Mouse (Mus musculus): ENCODE data around the gene H2-Ab1. TPM values are rescaled to one million over a fixed set of nuclear protein-coding genes. Genes with fewer than 3 reads are reported as not detected.

Gene H2-Ab1
- 28.5 and 30.9 TPM in 2 replicates for polyA plus RNA-seq (2015; fragmentation: Nextera tagmentation; extraction: Ambion mirVana)

- H3K4me3 ChIP-seq (ENCODE audit: low read length): no peak within 1 kb of the TSS
- H3K27ac ChIP-seq (ENCODE audit: low read length): no peak within 1 kb of the TSS
- ATAC-seq: no peak
- 0 out of 2 replicates have a peak, but pooled peaks cover 8% of the 10 kb centered on the region for H3K27me3 ChIP-seq (replicated peaks; ENCODE audit: control insufficient read depth, insufficient read depth, low read length)
- H3K9ac ChIP-seq (ENCODE audit: low read depth, low read length): no peak within 1 kb of the TSS
- H3K36me3 ChIP-seq (ENCODE audit: control insufficient read depth, insufficient read depth, low read length): no peaks in the 10 kb centered on the region
- WGBS: 74% methylated on average over 11 of the region's 11 CpGs
- H3K9me3 ChIP-seq (ENCODE audit: control insufficient read depth, low read length): no peaks in the 10 kb centered on the region
- H3K4me1 ChIP-seq (ENCODE audit: control insufficient read depth, insufficient read depth, low read length): no peaks in the 10 kb centered on the region
- H3K4me2 ChIP-seq (ENCODE audit: low read depth, low read length): no peak within 1 kb of the TSS
Measured at GRCm38 (mm10) chr17:34257594-34258375, at the start of gene H2-Ab1. TSS of gene H2-Ab1 (plus strand) at chr17:34257689.

- H3K4me3 ChIP-seq (ENCODE audit: low read length): no peak overlapping the region
- no peak for ATAC-seq
- H3K9ac ChIP-seq (ENCODE audit: low read depth, low read length): no peak overlapping the region
- H3K27ac ChIP-seq (ENCODE audit: low read length): no peak overlapping the region
- WGBS: 93% methylated on average over 9 of the region's 9 CpGs
- H3K4me2 ChIP-seq (ENCODE audit: low read depth, low read length): no peak overlapping the region
- H3K4me1 ChIP-seq (ENCODE audit: control insufficient read depth, insufficient read depth, low read length): peaks cover 2% of the 10 kb centered on the region
- H3K27me3 ChIP-seq (replicated peaks; ENCODE audit: control insufficient read depth, insufficient read depth, low read length): peaks cover 19% of the 10 kb centered on the region
- no peaks in the 10 kb centered on the region for H3K9me3 ChIP-seq (ENCODE audit: control insufficient read depth, low read length)
- no peaks in the 10 kb centered on the region for H3K36me3 ChIP-seq (ENCODE audit: control insufficient read depth, insufficient read depth, low read length)
Measured at GRCm38 (mm10) chr17:34207866-34208265, 49.6 kb upstream of the H2-Ab1 start.

- no peak overlapping the region for H3K9ac ChIP-seq (ENCODE audit: low read depth, low read length)
- 23% methylated on average over 10 of the region's 10 CpGs for WGBS
- H3K27ac ChIP-seq (ENCODE audit: low read length): no peak overlapping the region
- no peak overlapping the region for H3K4me3 ChIP-seq (ENCODE audit: low read length)
- no peak overlapping the region for H3K4me2 ChIP-seq (ENCODE audit: low read depth, low read length)
- H3K4me1 ChIP-seq (ENCODE audit: control insufficient read depth, insufficient read depth, low read length): peaks cover 2% of the 10 kb centered on the region
- no peaks in the 10 kb centered on the region for H3K9me3 ChIP-seq (ENCODE audit: control insufficient read depth, low read length)
- peaks cover 19% of the 10 kb centered on the region for H3K27me3 ChIP-seq (replicated peaks; ENCODE audit: control insufficient read depth, insufficient read depth, low read length)
- no peaks in the 10 kb centered on the region for H3K36me3 ChIP-seq (ENCODE audit: control insufficient read depth, insufficient read depth, low read length)
- no peak for ATAC-seq
Measured at GRCm38 (mm10) chr17:34208421-34208820, 49.1 kb upstream of the H2-Ab1 start.

- peaks cover 26% of the 10 kb centered on the region for H3K27me3 ChIP-seq (replicated peaks; ENCODE audit: control insufficient read depth, insufficient read depth, low read length)
- no peak overlapping the region for H3K4me2 ChIP-seq (ENCODE audit: low read depth, low read length)
- H3K36me3 ChIP-seq (ENCODE audit: control insufficient read depth, insufficient read depth, low read length): no peaks in the 10 kb centered on the region
- H3K27ac ChIP-seq (ENCODE audit: low read length): no peak overlapping the region
- 41% methylated on average over 3 of the region's 3 CpGs for WGBS
- H3K4me3 ChIP-seq (ENCODE audit: low read length): no peak overlapping the region
- peaks cover 2% of the 10 kb centered on the region for H3K4me1 ChIP-seq (ENCODE audit: control insufficient read depth, insufficient read depth, low read length)
- no peak for ATAC-seq
- no peaks in the 10 kb centered on the region for H3K9me3 ChIP-seq (ENCODE audit: control insufficient read depth, low read length)
- no peak overlapping the region for H3K9ac ChIP-seq (ENCODE audit: low read depth, low read length)
Measured at GRCm38 (mm10) chr17:34209680-34210079, 47.8 kb upstream of the H2-Ab1 start.

GRCm38 (mm10) chr17:34210599-34210998, 46.9 kb upstream of the H2-Ab1 start:
- ATAC-seq: no peak
- Histone ChIP-seq H3K9me3 (ENCODE audit: control insufficient read depth, low read length) (no peaks in the 10 kb centered on the region), H3K36me3 (ENCODE audit: control insufficient read depth, insufficient read depth, low read length) (no peaks in the 10 kb centered on the region), H3K4me3 (ENCODE audit: low read length) (no peak overlapping the region), H3K4me1 (ENCODE audit: control insufficient read depth, insufficient read depth, low read length) (no peaks in the 10 kb centered on the region), H3K9ac (ENCODE audit: low read depth, low read length) (no peak overlapping the region), H3K27me3 (replicated peaks; ENCODE audit: control insufficient read depth, insufficient read depth, low read length) (peaks cover 26% of the 10 kb centered on the region), H3K27ac (ENCODE audit: low read length) (no peak overlapping the region), H3K4me2 (ENCODE audit: low read depth, low read length) (no peak overlapping the region)
- WGBS: 63% methylated on average over 3 of the region's 3 CpGs

GRCm38 (mm10) chr17:34211746-34212365, 45.6 kb upstream of the H2-Ab1 start:
- Histone ChIP-seq H3K27me3 (replicated peaks; ENCODE audit: control insufficient read depth, insufficient read depth, low read length) (peaks cover 26% of the 10 kb centered on the region), H3K4me2 (ENCODE audit: low read depth, low read length) (no peak overlapping the region), H3K9me3 (ENCODE audit: control insufficient read depth, low read length) (no peaks in the 10 kb centered on the region), H3K27ac (ENCODE audit: low read length) (no peak overlapping the region), H3K4me1 (ENCODE audit: control insufficient read depth, insufficient read depth, low read length) (no peaks in the 10 kb centered on the region), H3K36me3 (ENCODE audit: control insufficient read depth, insufficient read depth, low read length) (no peaks in the 10 kb centered on the region), H3K4me3 (ENCODE audit: low read length) (no peak overlapping the region), H3K9ac (ENCODE audit: low read depth, low read length) (no peak overlapping the region)
- ATAC-seq: no peak
- WGBS: 20% methylated on average over 23 of the region's 23 CpGs

GRCm38 (mm10) chr17:34213936-34214335, 43.6 kb upstream of the H2-Ab1 start:
- WGBS: 40% methylated on average over 21 of the region's 21 CpGs
- H3K4me1 ChIP-seq (ENCODE audit: control insufficient read depth, insufficient read depth, low read length): no peaks in the 10 kb centered on the region
- H3K4me3 ChIP-seq (ENCODE audit: low read length): no peak overlapping the region
- H3K4me2 ChIP-seq (ENCODE audit: low read depth, low read length): no peak overlapping the region
- H3K27me3 ChIP-seq (replicated peaks; ENCODE audit: control insufficient read depth, insufficient read depth, low read length): peaks cover 23% of the 10 kb centered on the region
- no peaks in the 10 kb centered on the region for H3K9me3 ChIP-seq (ENCODE audit: control insufficient read depth, low read length)
- no peaks in the 10 kb centered on the region for H3K36me3 ChIP-seq (ENCODE audit: control insufficient read depth, insufficient read depth, low read length)
- H3K27ac ChIP-seq (ENCODE audit: low read length): no peak overlapping the region
- no peak overlapping the region for H3K9ac ChIP-seq (ENCODE audit: low read depth, low read length)
- no peak for ATAC-seq

GRCm38 (mm10) chr17:34215176-34215575, 42.3 kb upstream of the H2-Ab1 start:
- H3K9me3 ChIP-seq (ENCODE audit: control insufficient read depth, low read length): no peaks in the 10 kb centered on the region
- H3K4me2 ChIP-seq (ENCODE audit: low read depth, low read length): no peak overlapping the region
- H3K27ac ChIP-seq (ENCODE audit: low read length): no peak overlapping the region
- no peak overlapping the region for H3K4me3 ChIP-seq (ENCODE audit: low read length)
- WGBS: 83% methylated on average over 12 of the region's 12 CpGs
- no peak for ATAC-seq
- H3K27me3 ChIP-seq (replicated peaks; ENCODE audit: control insufficient read depth, insufficient read depth, low read length): peaks cover 22% of the 10 kb centered on the region
- no peak overlapping the region for H3K9ac ChIP-seq (ENCODE audit: low read depth, low read length)
- H3K36me3 ChIP-seq (ENCODE audit: control insufficient read depth, insufficient read depth, low read length): no peaks in the 10 kb centered on the region
- H3K4me1 ChIP-seq (ENCODE audit: control insufficient read depth, insufficient read depth, low read length): no peaks in the 10 kb centered on the region

GRCm38 (mm10) chr17:34217216-34217928, 40.1 kb upstream of the H2-Ab1 start:
- no peak for ATAC-seq

More at GRCm38 (mm10) chr17:34217216-34217928, 40.1 kb upstream of the H2-Ab1 start:
- WGBS: 85% methylated on average over 8 of the region's 8 CpGs
- Histone ChIP-seq H3K9me3 (ENCODE audit: control insufficient read depth, low read length) (no peaks in the 10 kb centered on the region), H3K27ac (ENCODE audit: low read length) (no peak overlapping the region), H3K27me3 (replicated peaks; ENCODE audit: control insufficient read depth, insufficient read depth, low read length) (peaks cover 7% of the 10 kb centered on the region; the same call in 1 of the 2 replicates), H3K4me3 (ENCODE audit: low read length) (no peak overlapping the region), H3K4me1 (ENCODE audit: control insufficient read depth, insufficient read depth, low read length) (no peaks in the 10 kb centered on the region), H3K9ac (ENCODE audit: low read depth, low read length) (no peak overlapping the region), H3K4me2 (ENCODE audit: low read depth, low read length) (no peak overlapping the region), H3K36me3 (ENCODE audit: control insufficient read depth, insufficient read depth, low read length) (no peaks in the 10 kb centered on the region)
